Mouse (Mus musculus): Measurements from ENCODE around the gene Zbtb33. TPM values are rescaled to one million over a fixed set of nuclear protein-coding genes. Genes with fewer than 3 reads are reported as not detected.

The Zbtb33 gene
- 10 to 100 TPM; 13.7 to 14.8 TPM for total RNA-seq (2021)

DNA sequence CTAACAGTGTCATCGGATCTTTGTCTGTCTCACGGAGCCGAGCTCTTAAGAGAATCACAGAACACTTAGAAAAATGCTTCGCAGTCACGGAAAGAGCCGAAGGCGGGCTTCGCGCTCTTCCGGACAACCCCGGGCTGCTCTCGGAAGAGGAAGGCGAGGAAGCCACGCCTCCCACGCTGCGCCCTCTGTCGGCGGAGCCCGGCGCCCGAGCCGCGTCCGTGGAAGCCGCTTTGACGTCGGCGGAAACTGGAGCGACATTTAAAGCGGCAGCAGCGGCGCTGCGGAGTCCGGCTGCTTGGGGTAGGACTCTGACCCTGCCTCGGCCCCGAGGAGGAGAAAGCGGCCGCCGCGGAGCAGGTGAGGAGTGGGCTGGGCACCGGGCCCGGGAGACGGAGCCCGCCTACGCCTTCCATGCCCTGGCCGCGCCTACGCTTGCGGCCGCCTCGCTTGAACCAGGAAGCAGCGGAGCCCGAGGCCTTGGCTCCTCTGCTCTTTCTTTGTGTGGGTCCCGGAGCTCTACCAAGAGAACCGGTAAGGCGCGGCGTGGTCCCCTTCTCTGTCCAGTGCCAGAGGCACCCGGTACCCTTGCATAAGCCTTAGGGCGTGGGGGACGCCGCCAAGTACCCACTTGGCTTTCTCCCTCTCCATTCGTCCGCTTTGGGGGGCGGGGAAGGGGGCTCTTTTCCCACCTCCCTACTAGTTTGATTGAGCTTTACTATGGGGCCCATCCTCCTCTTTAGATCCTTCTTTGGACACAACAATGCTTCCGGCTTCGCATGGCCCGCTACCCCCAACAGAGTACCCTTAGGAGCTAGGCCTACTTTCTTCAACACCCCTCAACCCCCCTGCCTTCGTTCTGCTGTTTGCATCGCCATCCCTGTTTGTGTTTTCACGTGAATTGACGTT lies at the start of gene Zbtb33:
Gene Zbtb33 (plus strand): TSS at position 242 of the 906 bp plus-strand sequence.
- DNase-seq: peak; percentile 90 to 91
- intact Hi-C loops (cut with DNase I): no loop called here

DNA sequence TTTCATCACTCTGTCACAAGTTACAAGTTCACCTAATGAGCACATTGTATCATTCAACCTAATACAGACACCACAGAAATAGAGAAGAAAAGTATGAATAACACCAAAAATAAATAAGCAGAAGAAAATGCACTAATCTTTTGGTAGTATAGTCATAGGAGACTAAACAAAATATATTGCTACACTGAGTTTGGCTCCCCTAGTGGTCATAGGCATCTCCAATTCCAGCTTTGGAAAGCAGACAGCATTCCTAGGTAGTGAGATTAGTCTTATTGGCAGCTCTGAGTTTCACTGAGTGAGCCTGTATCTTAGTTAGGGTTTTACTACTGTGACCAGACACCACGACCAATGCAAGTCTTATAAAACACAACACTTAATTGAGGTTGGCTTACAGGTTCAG lies 30.5 kb upstream of the Zbtb33 start:
- intact Hi-C loops (cut with DNase I): no loop called here
- no peak for DNase-seq

DNA sequence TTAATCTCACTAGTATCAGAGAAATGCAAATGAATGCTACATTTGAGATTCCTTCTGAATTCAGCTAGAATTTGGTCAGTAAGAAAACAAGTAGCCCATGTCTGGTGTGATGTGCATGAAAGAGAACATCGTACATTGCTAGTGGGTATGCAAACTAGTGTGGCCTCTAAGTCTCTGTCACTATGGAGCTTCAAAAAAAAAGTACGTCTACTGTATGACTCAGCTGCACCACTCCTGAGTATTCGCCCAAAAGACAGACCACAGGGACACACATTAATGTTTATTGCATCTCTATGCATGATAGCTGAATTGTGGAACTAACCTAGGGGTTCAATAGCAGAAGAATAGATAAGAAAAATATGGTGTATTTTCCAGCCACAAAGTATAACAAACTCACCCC lies 24.3 kb upstream of the Zbtb33 start:
- no peak for DNase-seq
- intact Hi-C loops (cut with DNase I): no loop called here

DNA sequence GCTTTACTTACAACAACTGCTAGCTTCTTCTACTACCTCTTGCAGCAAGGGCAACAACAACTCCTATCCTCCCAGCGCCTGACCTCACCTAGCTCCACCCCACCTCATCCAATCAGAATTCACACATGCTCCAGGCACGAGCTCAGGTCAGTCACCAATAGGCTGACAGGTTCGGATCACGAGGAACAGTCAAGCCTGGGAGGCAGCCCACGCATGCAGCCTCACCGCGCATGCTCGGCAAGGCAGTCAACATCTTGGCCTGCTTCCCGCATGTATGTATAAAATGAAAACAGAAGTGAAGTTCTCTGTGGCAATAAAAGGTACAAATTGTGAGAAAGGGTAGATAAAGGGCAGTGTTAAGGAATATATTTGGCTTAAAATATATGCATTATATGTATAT lies 23.5 kb upstream of the Zbtb33 start:
- DNase-seq: no peak
- intact Hi-C loops (cut with DNase I): no loop called here

GRCm38 (mm10) chrX:38166592-38166991 lies 23.0 kb upstream of the Zbtb33 start:
- intact Hi-C loops (cut with DNase I): no loop called here
- DNase-seq: no peak

DNA sequence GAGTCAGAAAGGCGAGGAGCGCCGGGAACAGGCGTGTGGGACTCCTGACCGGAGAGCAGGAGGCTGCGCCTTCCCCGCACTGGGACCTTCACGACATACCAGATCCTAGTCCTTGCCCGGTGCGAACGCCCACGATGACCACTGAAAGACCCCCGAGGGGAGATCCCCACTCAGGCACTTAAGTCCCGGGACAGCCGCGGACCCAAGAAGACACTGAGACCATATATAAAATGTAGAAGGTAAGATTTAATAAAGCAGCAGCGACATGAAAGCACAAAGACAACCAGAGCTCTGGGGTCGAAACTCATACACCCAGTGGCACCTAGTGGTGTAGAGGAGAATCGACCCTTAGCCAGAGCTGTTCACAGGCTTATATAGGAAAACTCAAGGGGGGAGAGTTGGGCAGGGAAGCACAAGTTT lies 9.7 kb upstream of the Zbtb33 start:
- peak; percentile 60 to 67 for DNase-seq
- intact Hi-C loops (cut with DNase I): loop anchor here (5.0 kb wide), 1 partner anchor 98 kb away; no protein-coding TSS in a partner anchor

DNA sequence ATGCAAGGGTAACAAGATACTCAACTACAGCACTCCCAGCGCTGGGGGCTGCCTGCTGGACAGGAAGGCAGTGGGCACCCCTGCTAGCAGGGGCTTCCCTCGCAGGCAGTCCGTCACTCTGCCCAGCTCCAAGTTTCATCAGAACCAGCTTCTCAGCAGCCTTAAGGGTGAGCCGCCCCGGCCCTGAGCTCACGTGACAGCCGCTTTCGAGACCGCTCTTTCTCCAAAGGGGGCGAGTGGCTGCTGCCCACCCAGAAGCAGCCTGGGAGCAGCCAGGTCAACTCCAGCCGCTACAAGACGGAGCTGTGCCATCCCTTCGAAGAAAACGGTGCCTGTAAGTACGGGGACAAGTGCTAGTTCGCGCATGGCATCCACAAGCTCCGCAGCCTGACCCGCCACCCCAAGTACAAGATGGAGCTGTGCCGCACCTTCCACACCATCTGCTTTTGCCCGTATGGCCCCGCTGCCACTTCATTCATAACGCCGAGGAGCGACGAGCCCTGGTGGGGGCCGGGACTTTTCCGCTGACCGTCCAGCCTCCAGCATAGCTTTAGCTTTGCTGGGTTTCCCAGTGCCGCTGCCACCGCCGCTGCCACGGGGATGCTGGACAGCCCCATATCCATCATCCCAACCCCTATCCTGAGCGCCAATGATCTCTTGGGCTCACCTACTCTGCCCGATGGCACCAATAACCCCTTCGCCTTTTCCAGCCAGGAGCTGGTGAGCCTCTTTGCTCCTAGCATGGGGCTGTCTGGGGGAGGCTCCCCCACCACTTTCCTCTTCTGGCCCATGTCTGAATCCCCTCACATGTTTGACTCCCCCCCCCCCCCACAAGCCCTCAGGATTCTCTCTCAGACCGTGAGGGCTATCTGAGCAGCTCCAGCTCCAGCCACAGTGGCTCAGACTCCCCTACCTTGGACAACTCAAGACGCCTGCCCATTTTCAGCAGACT lies 8.7 kb upstream of the Zbtb33 start:
- intact Hi-C loops (cut with DNase I): no loop called here

DNA sequence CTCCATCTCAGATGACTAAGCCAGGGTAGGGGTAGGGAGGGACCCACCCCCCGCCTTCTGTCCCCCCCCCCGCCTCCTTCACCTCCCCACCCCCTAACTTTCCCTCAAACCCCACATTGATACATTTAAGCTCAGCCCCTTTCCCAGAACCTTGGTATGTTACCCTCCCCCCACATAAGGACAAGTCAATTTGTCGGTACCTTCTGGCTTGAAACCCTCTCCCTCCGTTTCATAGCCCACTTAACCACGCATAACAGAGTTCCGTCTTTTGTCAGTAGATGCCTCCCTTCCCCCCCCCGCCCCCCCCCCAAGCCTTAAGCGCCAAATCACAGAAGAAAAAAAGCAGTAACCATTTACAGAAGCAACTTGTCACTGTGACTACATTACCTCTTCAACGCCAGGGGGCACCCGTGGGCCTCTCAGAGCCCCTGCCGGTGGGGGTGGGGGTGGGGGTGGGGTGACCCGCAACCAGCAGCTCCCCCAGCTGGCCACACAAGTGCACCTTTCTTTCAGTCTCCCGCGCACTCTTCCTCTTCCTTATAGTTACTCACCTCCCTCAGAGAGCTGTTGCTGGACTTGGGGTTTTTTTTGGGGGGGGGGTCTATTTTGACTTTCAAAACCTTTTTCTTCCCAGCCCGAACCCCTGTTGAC lies 7.9 kb upstream of the Zbtb33 start:
- peak; percentile 38 to 72 for DNase-seq
- intact Hi-C loops (cut with DNase I): no loop called here

More for the DNA sequence above, 8.7 kb upstream of the Zbtb33 start:
- peak; percentile 12 to 15 for DNase-seq

- intact Hi-C loops (cut with DNase I): no loop called here
- no peak for DNase-seq
Observed at GRCm38 (mm10) chrX:38185520-38185919, 4.1 kb upstream of the Zbtb33 start.

DNA sequence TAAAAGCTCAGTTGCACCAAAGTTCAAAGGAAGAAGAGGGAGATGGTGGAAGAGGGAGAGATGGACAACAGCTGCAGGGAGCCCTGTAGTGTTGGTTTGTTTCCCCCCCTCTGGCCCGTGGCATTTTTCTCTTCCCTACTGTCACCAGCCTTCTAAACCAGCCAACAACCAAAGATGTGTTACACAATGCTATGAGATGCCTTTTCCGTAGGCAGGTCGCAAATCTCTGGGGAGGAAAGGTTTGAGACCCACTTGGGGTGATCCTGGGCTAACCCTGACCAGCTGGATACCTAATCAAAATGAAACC lies 818 bp downstream of the Zbtb33 start:
- intact Hi-C loops (cut with DNase I): no loop called here
- DNase-seq: peak in 1 of 2 experiments; percentile 9

- intact Hi-C loops (cut with DNase I): no loop called here
Observed at GRCm38 (mm10) chrX:38201816-38202215, 12.2 kb downstream of the Zbtb33 start.

GRCm38 (mm10) chrX:38207392-38207791 lies 17.8 kb downstream of the Zbtb33 start:
- intact Hi-C loops (cut with DNase I): no loop called here
- DNase-seq: no peak

More at GRCm38 (mm10) chrX:38201816-38202215, 12.2 kb downstream of the Zbtb33 start:
- peak in 1 of 2 experiments; percentile 2 for DNase-seq

GRCm38 (mm10) chrX:38216986-38217675 lies 27.5 kb downstream of the Zbtb33 start:
- intact Hi-C loops (cut with DNase I): no loop called here
- DNase-seq: no peak

DNA sequence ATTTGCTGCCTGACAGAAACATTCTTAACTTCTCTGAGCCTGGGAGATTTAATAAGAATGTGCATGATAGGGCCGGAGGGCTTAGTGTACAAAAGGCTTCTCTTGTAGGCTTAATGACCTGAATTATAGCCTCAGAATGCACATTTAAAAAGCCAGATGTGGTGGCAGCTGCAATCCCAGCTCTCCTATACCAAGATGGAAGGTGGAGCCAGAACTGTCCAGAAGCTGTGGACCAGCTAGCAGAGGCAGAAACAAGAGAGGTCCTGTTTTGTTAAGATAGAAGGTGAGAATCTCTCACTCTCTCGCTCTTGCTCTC lies 28.0 kb downstream of the Zbtb33 start:
- DNase-seq: no peak
- intact Hi-C loops (cut with DNase I): no loop called here

- DNase-seq: no peak
- intact Hi-C loops (cut with DNase I): no loop called here
Observed at GRCm38 (mm10) chrX:38222757-38223156, 33.2 kb downstream of the Zbtb33 start.

- DNase-seq: no peak
- intact Hi-C loops (cut with DNase I): no loop called here
Observed at GRCm38 (mm10) chrX:38229888-38230287, 40.3 kb downstream of the Zbtb33 start.

- intact Hi-C loops (cut with DNase I): no loop called here
- DNase-seq: peak in 1 of 2 experiments; percentile 32
Observed at GRCm38 (mm10) chrX:38237731-38238130, 48.1 kb downstream of the Zbtb33 start.
